Mouse (Mus musculus) stomach, embryonic 14.5 days (tissue): ENCODE results near the gene Cdc73. TPM values are rescaled to one million over a fixed set of nuclear protein-coding genes. Genes with fewer than 3 reads are reported as not detected.

Experiments
- ATAC-seq: fragments of 200-750 bp; cut with Nextera tagmentation; 2 replicates; pipeline ENCODE4 v1.8.0; 2017; ENCODE audit warnings: low read depth, moderate TSS enrichment; ENCODE audit not compliant: insufficient number of reproducible peaks, insufficient read depth, low FRiP score
- H3K27ac ChIP-seq: fragments of 300-500 bp; sonication (generic); 2 replicates; pipeline ENCODE4 v1.5.1; 2014; ENCODE audit warnings: mild to moderate bottlenecking, low read length, moderate library complexity, mixed read lengths
- H3K27me3 ChIP-seq: fragments of 300-500 bp; sonication (generic); 2 replicates; pipeline ENCODE4 v1.6.1; 2014; ENCODE audit warnings: low read length, control low read depth, mixed read lengths; ENCODE audit not compliant: control insufficient read depth, insufficient read depth
- H3K36me3 ChIP-seq: fragments of 300-500 bp; sonication (generic); 2 replicates; pipeline ENCODE4 v1.6.1; 2014; ENCODE audit warnings: mild to moderate bottlenecking, control low read depth, low read length, moderate library complexity, mixed read lengths; ENCODE audit not compliant: control insufficient read depth, insufficient read depth
- H3K4me1 ChIP-seq: fragments of 300-500 bp; sonication (generic); 2 replicates; pipeline ENCODE4 v1.6.1; 2014; ENCODE audit warnings: low read length, control low read depth, mixed read lengths; ENCODE audit not compliant: control insufficient read depth, insufficient read depth
- H3K4me2 ChIP-seq: fragments of 300-500 bp; sonication (generic); replicated peaks from 2 replicates; pipeline ENCODE4 v1.6.1; 2014; ENCODE audit warnings: low read depth, low read length, control low read depth
- H3K4me3 ChIP-seq: fragments of 300-500 bp; sonication (generic); 2 replicates; pipeline ENCODE4 v1.5.1; 2014; ENCODE audit warnings: low read depth, low read length, control low read depth
- H3K9ac ChIP-seq: fragments of 300-500 bp; sonication (generic); replicated peaks from 2 replicates; pipeline ENCODE4 v1.6.1; 2014; ENCODE audit warnings: low read depth, mild to moderate bottlenecking, control low read depth, low read length, moderate library complexity, mixed read lengths
- H3K9me3 ChIP-seq: fragments of 300-500 bp; sonication (generic); 2 replicates; pipeline ENCODE4 v1.6.1; 2016; ENCODE audit warnings: low read depth, low read length, control low read depth; ENCODE audit not compliant: control insufficient read depth
- WGBS: fragments of 180-500 bp; shearing (Covaris S2); extraction: QIAGEN DNeasy Blood & Tissue Kit; methylation state at CpG from one replicate; pipeline ENCODE4 v1.1.7; 2014; 5-methylcytosine and 5-hydroxymethylcytosine counted together
- polyA plus RNA-seq: library from polyadenylated mRNA; unstranded; fragments of >200 nt; fragmentation: Nextera tagmentation; extraction: Ambion mirVana; gene quantifications from 2 replicates; pipeline ENCODE4 v1.2.1, GENCODE M21; 2014

Gene Cdc73
- polyA plus RNA-seq, 1 experiment from 2014 or later: 20.3 TPM

- 16% methylated on average over 7 of the region's 7 CpGs for WGBS
- Histone ChIP-seq H3K4me1 (no peaks in the 10 kb centered on the region), H3K4me3 (no peak overlapping the region), H3K36me3 (peaks cover 7% of the 10 kb centered on the region; the same call in 1 of the 2 replicates), H3K9me3 (no peaks in the 10 kb centered on the region), H3K27me3 (no peaks in the 10 kb centered on the region), H3K4me2 (no peak overlapping the region), H3K9ac (no peak overlapping the region), H3K27ac (no peak overlapping the region)
- no peak for ATAC-seq
Observed at GRCm38 (mm10) chr1:143631337-143631736, 71.4 kb downstream of the Cdc73 start.

GRCm38 (mm10) chr1:143622634-143623033, 80.1 kb downstream of the Cdc73 start:
- Histone ChIP-seq H3K27ac (no peak overlapping the region), H3K4me2 (no peak overlapping the region), H3K9ac (no peak overlapping the region), H3K36me3 (peaks cover 14% of the 10 kb centered on the region; the same call in 1 of the 2 replicates), H3K4me1 (no peaks in the 10 kb centered on the region), H3K27me3 (no peaks in the 10 kb centered on the region), H3K4me3 (no peak overlapping the region), H3K9me3 (no peaks in the 10 kb centered on the region)
- ATAC-seq: no peak
- 95% methylated on average over 1 of the region's 1 CpGs for WGBS

- H3K4me2 ChIP-seq: no peak overlapping the region
- no peak for ATAC-seq
- H3K9ac ChIP-seq: no peak overlapping the region
- no peaks in the 10 kb centered on the region for H3K9me3 ChIP-seq
- no peak overlapping the region for H3K4me3 ChIP-seq
- no peaks in the 10 kb centered on the region for H3K27me3 ChIP-seq
- peaks cover 11% of the 10 kb centered on the region for H3K36me3 ChIP-seq
- H3K27ac ChIP-seq: no peak overlapping the region
- no peaks in the 10 kb centered on the region for H3K4me1 ChIP-seq
Observed at GRCm38 (mm10) chr1:143621930-143622329, 80.8 kb downstream of the Cdc73 start.

- Histone ChIP-seq H3K27ac (no peak overlapping the region), H3K27me3 (no peaks in the 10 kb centered on the region), H3K4me2 (no peak overlapping the region), H3K4me1 (no peaks in the 10 kb centered on the region), H3K36me3 (no peaks in the 10 kb centered on the region; the same call in none of the 2 replicates), H3K4me3 (no peak overlapping the region), H3K9ac (no peak overlapping the region), H3K9me3 (no peaks in the 10 kb centered on the region)
- 76% methylated on average over 2 of the region's 2 CpGs for WGBS
- ATAC-seq: no peak
Observed at GRCm38 (mm10) chr1:143619760-143620159, 82.9 kb downstream of the Cdc73 start.

GRCm38 (mm10) chr1:143612901-143613300, 89.8 kb downstream of the Cdc73 start:
- ATAC-seq: no peak
- peaks cover 3% of the 10 kb centered on the region for H3K36me3 ChIP-seq
- H3K9ac ChIP-seq: no peak overlapping the region
- no peak overlapping the region for H3K27ac ChIP-seq
- H3K27me3 ChIP-seq: no peaks in the 10 kb centered on the region
- H3K4me3 ChIP-seq: no peak overlapping the region
- no peak overlapping the region for H3K4me2 ChIP-seq
- WGBS: 97% methylated on average over 2 of the region's 2 CpGs
- H3K9me3 ChIP-seq: no peaks in the 10 kb centered on the region
- H3K4me1 ChIP-seq: no peaks in the 10 kb centered on the region

GRCm38 (mm10) chr1:143608911-143609310, 93.8 kb downstream of the Cdc73 start:
- 82% methylated on average over 2 of the region's 2 CpGs for WGBS

GRCm38 (mm10) chr1:143596864-143597263, 105.8 kb downstream of the Cdc73 start:
- Histone ChIP-seq H3K27me3 (no peaks in the 10 kb centered on the region), H3K4me1 (no peaks in the 10 kb centered on the region), H3K4me3 (no peak overlapping the region), H3K9ac (no peak overlapping the region), H3K27ac (no peak overlapping the region), H3K4me2 (no peak overlapping the region), H3K36me3 (no peaks in the 10 kb centered on the region), H3K9me3 (no peaks in the 10 kb centered on the region)
- WGBS: 79% methylated on average over 2 of the region's 2 CpGs
- no peak for ATAC-seq

More at GRCm38 (mm10) chr1:143608911-143609310, 93.8 kb downstream of the Cdc73 start:
- no peaks in the 10 kb centered on the region for H3K9me3 ChIP-seq
- ATAC-seq: no peak
- no peaks in the 10 kb centered on the region for H3K4me1 ChIP-seq
- H3K36me3 ChIP-seq: peaks cover 3% of the 10 kb centered on the region; the same call in 1 of the 2 replicates
- no peak overlapping the region for H3K4me3 ChIP-seq
- H3K4me2 ChIP-seq: no peak overlapping the region
- H3K27ac ChIP-seq: no peak overlapping the region
- no peak overlapping the region for H3K9ac ChIP-seq
- no peaks in the 10 kb centered on the region for H3K27me3 ChIP-seq

GRCm38 (mm10) chr1:143576824-143577543, 125.7 kb downstream of the Cdc73 start:
- no peak overlapping the region for H3K4me3 ChIP-seq
- no peak overlapping the region for H3K4me2 ChIP-seq
- no peaks in the 10 kb centered on the region for H3K27me3 ChIP-seq
- H3K27ac ChIP-seq: no peak overlapping the region
- whole genome bisulfite sequencing: 87% methylated on average over 10 of the region's 10 CpGs
- H3K9ac ChIP-seq: no peak overlapping the region
- H3K9me3 ChIP-seq: no peaks in the 10 kb centered on the region
- ATAC-seq: no peak
- H3K4me1 ChIP-seq: no peaks in the 10 kb centered on the region
- H3K36me3 ChIP-seq: no peaks in the 10 kb centered on the region

- Histone ChIP-seq H3K27ac (no peak overlapping the region), H3K4me2 (no peak overlapping the region), H3K4me3 (no peak overlapping the region), H3K4me1 (no peaks in the 10 kb centered on the region), H3K9me3 (no peaks in the 10 kb centered on the region), H3K9ac (no peak overlapping the region), H3K27me3 (no peaks in the 10 kb centered on the region), H3K36me3 (no peaks in the 10 kb centered on the region)
- ATAC-seq: no peak
- 53% methylated on average over 1 of the region's 1 CpGs for WGBS
Observed at GRCm38 (mm10) chr1:143558235-143558634, 144.5 kb downstream of the Cdc73 start.
